Mouse (Mus musculus) left cerebral cortex, adult 9 months (tissue): ENCODE measurements around the gene Fzd7.

ENCODE experiments used
- DNase-seq, 2 experiments: peaks; one replicate each; pipeline ENCODE4 v3.0.0; 2022; ENCODE audit warnings: low spot score in 2 of 2

The Fzd7 gene

DNA sequence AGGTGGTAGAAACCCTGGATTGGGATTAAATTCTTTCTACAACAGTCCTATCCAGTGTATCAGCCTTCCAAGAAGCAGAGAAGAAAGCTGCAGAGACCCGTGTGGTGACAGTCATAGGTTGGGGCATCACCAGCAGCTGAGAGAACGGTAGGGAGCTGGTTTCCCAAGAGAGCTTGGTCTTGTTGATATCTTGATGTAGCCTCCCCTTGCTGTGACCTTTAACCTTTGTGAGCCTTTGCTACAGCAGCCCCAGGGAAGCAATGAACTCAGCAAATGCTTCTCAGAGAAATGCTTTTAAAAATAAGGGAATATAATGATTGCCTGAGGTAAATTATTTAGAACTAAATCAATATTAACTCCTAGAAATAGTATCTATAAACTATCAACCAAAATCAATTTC, 20.1 kb downstream of the Fzd7 start:
- no peak for DNase-seq

DNA sequence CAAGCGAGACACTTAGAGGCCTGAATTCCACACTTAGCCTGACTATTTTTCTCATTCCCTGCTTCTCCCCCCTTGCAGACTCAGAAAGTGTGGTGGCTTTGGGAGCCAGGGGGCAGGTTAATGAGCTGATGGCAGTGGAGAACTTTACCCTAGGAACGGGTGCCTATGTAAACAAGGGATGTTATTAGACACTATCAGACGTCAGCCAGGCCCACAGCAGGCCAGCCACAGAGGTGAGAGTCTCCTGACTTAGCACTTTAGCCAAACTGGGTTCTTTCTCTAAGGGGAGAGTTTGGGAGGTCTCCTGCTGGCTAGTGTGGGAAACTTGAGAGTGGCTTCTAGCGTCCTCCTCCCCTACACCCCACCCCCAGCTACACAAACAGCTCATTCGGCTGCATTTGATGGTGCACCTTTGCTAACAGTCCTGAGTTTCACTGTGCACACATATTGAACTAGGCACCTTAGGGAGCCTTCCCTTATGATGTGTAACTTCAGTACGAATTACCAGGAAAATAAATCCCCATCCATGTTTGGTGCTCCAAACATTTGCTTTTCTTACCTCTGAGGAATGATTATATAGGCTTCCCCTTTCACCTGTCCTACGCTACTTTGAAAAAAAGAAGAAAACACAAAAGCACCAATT, 21.6 kb downstream of the Fzd7 start:
- no peak for DNase-seq

DNA sequence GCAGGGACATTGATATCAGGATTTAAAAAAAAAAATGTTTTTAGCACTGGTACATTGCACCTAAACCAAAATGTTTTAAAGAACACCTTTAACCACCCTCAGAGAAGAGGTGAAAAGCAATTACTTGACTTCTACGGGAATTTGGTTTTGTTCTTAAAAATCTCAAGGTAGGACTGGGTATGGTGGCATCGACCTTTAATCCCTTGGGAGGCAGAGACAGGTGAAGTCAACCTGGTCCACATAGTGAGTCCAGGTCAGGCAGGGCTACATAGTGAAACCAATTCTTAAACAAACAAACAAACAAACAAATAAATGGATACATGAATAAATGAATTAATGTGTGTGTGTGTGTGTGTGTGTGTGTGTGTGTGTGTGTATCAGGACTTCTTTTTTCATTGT, 22.1 kb downstream of the Fzd7 start:
- DNase-seq: no peak

DNA sequence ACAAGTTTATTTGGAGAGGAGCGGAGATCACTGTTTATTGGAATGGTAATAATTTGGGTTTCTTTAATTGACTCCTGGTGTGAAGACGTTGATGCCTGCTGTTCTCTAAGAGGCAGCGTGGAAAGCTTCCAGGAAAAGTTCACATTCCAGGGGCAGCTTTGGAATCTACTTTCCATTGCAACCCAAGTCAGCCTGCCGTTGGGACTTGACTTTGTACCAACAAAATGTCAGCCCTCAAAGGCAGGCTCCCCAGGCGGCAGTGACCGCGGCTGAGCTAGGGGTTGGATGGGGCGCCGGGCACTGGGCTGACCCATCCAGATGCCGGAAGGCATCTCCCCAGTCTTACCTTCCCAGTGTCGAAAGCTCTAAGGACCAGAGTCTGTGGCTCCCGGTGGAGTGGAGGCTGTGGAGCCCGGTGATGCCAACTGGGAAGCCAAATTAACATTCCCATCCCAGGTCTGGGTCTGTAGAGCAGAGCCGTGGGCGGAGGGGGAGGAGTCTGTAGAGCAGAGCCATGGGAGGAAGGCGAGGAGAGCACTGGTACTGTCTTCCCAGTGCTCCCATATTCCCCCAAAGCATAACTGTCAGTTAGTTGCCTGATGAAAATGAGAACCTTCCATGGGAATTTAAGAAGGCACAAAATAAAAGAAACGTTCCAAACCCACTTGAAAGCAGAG, 26.4 kb downstream of the Fzd7 start:
- no peak for DNase-seq

DNA sequence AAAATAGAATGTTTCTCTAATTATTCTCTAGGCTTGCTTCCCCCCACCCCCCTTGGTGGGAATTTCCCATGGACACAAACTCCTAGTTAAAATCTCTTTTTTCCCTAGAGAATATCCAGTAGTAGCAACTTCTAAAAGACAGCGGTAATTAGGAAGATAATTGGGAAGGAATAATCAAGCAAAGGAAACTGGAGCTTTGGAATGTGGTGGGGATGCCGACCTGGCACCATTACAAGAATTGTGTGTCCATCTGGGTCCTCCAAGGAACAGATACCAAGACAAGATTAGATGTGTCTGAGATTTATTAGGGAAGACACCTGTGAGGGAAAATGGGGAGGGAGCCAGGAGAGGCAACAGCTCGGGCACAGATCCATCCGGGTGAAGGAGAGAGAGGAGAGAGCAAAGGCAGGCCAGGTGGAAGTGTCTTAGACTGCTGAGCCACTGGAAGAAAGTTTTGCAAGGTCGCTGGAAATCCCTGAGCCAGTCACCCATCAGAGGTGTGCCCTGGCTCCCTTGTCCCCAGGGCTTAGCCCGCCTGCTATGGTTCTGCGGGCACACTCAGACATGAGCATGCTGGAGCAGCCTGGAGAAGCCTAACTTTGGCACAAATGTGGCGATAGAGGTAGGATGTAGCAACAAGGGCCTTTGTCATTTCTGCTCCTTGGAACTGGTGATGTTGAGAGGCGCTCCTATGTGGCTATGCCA, 29.5 kb downstream of the Fzd7 start:
- DNase-seq: no peak

DNA sequence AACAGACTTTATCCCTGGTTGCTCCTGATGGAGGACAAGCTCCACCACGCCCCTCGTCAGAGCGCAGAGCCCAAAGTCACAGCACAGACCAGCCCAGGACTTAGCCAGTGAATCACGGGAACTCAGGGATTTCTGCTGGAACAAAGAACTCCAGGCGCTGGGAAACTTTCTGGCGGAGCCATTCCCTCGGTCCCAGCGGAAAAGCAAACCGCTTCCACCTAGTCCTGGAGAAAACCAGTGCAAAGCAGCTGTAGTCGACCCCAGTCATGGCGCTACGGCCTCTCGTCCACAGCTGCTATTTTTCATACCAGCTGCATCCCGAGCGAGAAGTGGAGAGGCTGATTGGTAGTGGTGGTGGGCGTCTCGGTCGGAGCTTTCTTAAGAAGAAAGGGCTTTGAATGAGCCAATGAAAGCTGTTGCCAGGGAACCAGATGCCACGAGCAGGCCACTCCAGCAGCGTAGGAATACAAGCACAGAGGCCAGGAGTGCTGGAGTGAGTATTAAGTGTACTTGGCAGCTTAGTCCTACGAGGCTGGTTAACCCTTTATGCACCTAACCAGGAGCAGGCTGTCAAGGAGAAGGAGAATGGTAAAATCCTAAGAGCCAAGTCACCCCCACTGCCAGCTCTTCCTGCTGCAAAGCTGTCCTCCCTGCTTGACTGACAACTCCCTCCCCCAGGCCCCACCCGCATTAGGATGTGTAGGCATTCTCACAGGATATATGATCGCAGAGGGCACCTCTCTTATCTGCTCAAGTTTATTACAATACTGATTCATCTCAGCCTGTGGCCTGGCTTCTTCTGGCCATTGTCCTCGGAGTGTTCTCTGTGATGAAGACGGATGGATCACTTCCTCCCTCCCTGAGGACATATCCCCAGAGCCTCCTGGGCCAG, 34.0 kb downstream of the Fzd7 start, which contains the start of gene Gm973:
Gm973 (plus strand) TSS at position 239 of the 892 bp plus-strand sequence.
- DNase-seq: peak; percentile 47 to 67

DNA sequence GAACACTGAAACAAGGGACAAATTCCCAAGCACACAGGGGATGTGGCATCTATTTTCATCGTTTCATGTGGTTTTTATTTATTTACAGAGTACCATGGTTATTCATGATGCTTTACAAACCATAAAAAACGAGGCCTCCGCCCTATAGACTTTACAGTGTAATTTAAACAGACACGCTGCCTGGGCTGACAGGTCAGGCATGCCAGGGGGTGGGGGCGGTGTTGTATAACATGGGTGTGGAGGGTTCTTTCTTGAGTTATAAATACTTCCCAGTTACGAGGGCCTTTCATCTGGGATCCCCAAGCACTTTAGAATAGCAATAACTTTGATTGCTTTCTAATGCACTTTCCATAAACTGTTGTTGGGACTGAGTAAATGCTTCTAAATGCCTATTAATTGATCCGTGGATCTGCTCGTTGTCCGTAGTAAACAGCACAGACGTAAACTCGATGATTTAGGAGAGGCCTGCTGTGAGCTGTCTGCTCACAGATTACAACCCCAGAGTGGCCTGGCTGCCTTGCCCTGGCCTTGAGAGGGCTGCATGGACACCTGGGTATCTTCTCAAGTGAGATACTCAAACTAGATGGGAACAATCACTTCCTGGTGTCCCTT, 38.1 kb downstream of the Fzd7 start:
- no peak for DNase-seq

DNA sequence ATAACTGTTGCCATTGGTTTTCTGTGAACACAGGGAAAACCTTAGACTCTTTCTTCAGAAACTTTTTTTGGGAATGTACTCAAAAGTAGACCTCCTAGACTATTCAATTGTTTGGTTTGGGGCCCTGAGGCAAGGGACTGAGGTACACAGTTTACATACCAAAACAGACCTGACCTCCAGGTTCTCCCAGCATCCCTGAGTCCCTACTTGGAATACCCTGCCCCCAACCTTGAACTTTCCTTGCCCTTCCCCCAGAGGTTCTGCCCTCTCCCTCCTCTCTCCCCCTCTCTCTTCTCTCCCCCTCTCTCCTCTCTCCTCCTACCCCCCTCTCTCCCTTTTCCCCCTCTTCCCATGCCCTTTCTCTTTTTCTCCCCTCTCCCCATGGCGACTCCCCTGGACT, 40.2 kb downstream of the Fzd7 start:
- no peak for DNase-seq

DNA sequence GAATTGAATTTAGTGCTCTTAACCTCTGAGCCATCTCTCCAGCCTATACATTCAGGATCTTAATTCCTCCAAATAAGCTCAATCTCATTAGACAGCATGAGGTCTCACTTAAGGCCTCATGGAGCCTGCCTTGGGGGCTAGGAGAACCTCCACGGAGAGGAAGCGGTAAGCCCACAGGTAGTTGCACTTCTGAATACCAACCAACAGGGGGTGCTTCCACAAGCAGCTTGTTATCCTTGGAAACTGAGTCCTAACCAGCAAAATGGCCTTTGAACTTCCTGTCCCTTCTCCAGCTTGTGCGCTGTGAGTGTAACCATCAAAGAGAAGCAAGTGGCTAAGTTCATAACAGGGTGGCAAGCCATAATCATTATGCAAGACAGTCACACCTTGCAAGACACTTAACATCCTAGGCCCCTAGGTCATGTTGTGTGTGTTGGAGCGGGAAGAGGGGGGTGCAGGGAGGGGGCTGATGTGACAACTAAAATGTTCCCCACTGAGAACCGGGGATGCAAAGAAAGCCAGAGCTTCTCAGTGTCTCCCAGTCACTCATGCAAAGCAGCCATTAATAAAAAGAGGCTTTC, 41.2 kb downstream of the Fzd7 start:
- DNase-seq: no peak

DNA sequence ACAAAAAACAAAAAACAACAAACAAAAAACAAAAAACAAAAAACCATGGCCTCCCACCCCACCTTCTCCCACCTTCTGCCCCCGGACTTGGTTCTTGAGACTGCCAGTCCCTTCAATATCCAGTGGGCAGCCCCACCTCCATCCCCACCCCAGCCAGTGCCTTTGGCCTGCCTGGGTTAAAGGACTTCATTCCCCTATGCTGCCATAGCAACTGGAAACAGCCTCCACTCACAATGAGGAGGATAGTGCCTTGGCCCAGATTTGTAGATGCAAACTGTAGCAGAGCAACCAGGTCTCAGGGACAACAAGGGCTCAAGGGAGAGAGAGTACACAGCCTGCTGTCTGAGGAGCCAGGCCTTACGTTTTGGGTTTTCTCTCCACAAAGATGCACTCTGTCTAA, 41.8 kb downstream of the Fzd7 start:
- DNase-seq: peak; percentile 8 to 16

DNA sequence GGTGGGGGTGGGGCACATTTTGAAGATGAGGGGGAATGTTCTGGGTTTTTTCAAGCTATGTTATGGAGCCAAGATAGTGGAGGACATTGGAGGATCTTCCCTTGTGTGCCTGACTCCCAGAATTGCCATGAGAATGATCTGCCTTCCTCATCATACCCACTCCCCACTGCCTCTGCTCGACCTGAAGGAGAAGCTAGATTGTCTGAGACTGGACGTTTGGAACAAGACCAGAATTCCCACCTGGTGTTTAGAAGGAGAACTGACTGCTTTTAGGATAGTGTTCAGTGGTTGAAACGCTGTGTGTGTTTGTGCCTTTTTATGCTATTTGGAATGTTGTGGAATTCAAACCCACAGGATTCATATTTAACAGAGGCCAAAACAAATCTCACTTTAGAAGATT, 42.5 kb downstream of the Fzd7 start:
- DNase-seq: no peak

DNA sequence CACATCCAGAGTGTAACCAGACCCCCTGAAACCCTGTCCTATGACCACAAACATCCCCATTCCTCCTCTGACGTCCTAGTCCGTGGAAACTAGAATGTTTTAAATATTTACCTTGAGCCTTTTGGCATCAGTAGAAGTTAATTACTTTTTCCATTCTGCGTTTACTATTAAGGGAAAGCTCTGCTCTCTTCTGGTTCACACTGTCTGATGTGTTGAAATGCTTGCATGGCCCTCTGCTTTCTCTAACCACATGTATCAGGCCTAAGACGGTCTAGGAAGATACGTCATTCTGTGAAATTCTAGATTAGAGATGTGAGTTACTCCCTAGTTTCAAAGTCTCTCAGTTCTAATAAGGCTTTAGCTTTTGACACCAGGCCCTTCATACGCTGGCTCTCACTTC, 45.0 kb downstream of the Fzd7 start:
- no peak for DNase-seq

DNA sequence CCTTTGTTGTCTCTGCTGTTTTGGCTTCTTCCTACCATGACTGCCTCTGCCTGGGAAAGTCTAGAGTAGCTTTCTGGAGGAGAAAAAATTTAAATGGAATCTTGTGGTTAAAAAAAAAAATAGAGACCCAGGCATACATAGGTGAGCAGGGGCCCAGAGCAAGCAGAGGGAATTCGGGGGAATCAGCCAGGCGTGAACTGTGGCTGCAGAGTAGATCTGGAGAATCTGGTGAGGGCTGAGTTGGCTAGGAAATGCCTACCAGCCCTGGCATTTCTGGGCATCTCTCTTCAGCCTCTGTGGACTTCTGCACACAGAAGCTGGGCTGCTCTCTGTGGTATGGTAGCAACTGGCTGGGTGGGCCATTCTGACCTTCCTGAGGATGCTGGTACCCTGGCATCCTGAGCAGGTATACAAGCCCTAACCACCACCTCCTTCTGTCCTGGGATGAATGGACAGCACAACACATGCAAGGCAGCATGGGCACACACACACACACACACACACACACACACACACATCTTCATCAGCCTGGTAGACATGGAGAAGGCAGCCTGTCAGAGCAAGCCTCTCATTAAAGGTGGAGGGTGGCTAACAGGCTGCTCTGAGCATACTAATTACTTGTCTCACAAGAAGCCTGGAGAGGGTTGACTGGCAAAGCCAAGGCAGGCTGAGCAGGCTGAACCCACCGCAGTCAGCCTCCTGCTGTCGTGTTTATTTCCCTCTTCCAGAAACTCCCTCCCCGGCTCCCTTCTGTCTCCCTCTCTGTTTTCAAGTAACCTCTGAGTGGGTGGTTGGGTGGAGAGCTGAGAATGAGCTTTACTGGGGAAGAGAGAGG, 53.0 kb downstream of the Fzd7 start:
- peak; percentile 48 to 50 for DNase-seq
